Mouse (Mus musculus) erythroid progenitor cell, adult 5-6 weeks (primary cell): ENCODE data around the gene Kmt2c. TPM values are rescaled to one million over a fixed set of nuclear protein-coding genes. Genes with fewer than 3 reads are reported as not detected.
"Not testable (repeated sequence)": the region's sequence is repeated elsewhere in the genome, so short reads cannot be mapped to it uniquely, and the experiment has no call there.

Experiments used
- ATAC-seq: replicated peaks from 2 replicates; pipeline ENCODE4 v1.8.0; 2016; ENCODE audit warnings: moderate number of reproducible peaks, mild to moderate bottlenecking, moderate TSS enrichment, inconsistent platforms; ENCODE audit not compliant: poor library complexity, low FRiP score, severe bottlenecking
- total RNA-seq, 2 experiments: library from RNA; stranded (forward) in 1 of 2; stranded (reverse) in 1 of 2; fragments of 150-400 nt in 1 of 2; fragments of 186-747, 209-891 nt in 1 of 2; gene quantifications; 2 replicates each; pipeline versions ENCODE4 v1.2.3 to v1.2.4; 2015 to 2017; ENCODE audit warnings: low replicate concordance in 2 of 2

Gene Kmt2c
- total RNA-seq, 2 experiments from 2014 or later: 153 TPM

- no peak for ATAC-seq
Observed at GRCm38 (mm10) chr5:25247036-25247435, 251.5 kb downstream of the Kmt2c start.

- ATAC-seq: no peak
Observed at GRCm38 (mm10) chr5:25246473-25246865, 252.1 kb downstream of the Kmt2c start.

GRCm38 (mm10) chr5:25245806-25246472 is 252.6 kb downstream of the Kmt2c start:
- ATAC-seq: no peak

- ATAC-seq: no peak
Observed at GRCm38 (mm10) chr5:25243101-25243500, 255.5 kb downstream of the Kmt2c start.

- not testable (repeated sequence) for ATAC-seq
Observed at GRCm38 (mm10) chr5:25224377-25224776, 274.2 kb downstream of the Kmt2c start.

GRCm38 (mm10) chr5:25222752-25223702 is 275.6 kb downstream of the Kmt2c start, which contains the start of gene E130116L18Rik:
TSS of gene E130116L18Rik (minus strand) at chr5:25223153.
- ATAC-seq: no peak

Other genes with a start within 250 kb of the Kmt2c start
- gene Cct8l1, start 17.3 kb upstream of the Kmt2c start, total RNA-seq (2015; ENCODE audit: low replicate concordance): not detected in 2 replicates
- not detected in 2 replicates for gene Cct8l1, start 17.3 kb upstream of the Kmt2c start, total RNA-seq (2017; ENCODE audit: low replicate concordance)
- gene Xrcc2, start 207.0 kb upstream of the Kmt2c start, total RNA-seq (2015; ENCODE audit: low replicate concordance): 4.6 and 18.0 TPM in 2 replicates
- 6.9 and 13.6 TPM in 2 replicates for gene Xrcc2, start 207.0 kb upstream of the Kmt2c start, total RNA-seq (2017; ENCODE audit: low replicate concordance)